Mouse (Mus musculus): ENCODE data around the gene Arl2. TPM values are rescaled to one million over a fixed set of nuclear protein-coding genes. Genes with fewer than 3 reads are reported as not detected.

The Arl2 gene
- total RNA-seq, 2 experiments from 2014 or later = 9.1 to 9.7 TPM

- ATAC-seq (ENCODE audit: poor library complexity, severe bottlenecking) = no peak
Observed at GRCm38 (mm10) chr19:6126789-6127580, 14.4 kb downstream of the Arl2 start.

- peak; percentile 22; the same call in 1 of the 2 replicates for ATAC-seq (ENCODE audit: poor library complexity, severe bottlenecking)
Observed at GRCm38 (mm10) chr19:6126289-6126688, 15.1 kb downstream of the Arl2 start.

- no peak for ATAC-seq (ENCODE audit: poor library complexity, severe bottlenecking)
Observed at GRCm38 (mm10) chr19:6124898-6125297, 16.4 kb downstream of the Arl2 start.

GRCm38 (mm10) chr19:6123330-6123729, 18.0 kb downstream of the Arl2 start:
- no peak for ATAC-seq (ENCODE audit: poor library complexity, severe bottlenecking)

- ATAC-seq (ENCODE audit: poor library complexity, severe bottlenecking) = no peak
Observed at GRCm38 (mm10) chr19:6121761-6122160, 19.6 kb downstream of the Arl2 start.

GRCm38 (mm10) chr19:6118677-6119185, 22.6 kb downstream of the Arl2 start:
- ATAC-seq (ENCODE audit: poor library complexity, severe bottlenecking) = peak; percentile 4; the same call in 1 of the 2 replicates

GRCm38 (mm10) chr19:6117986-6118676, 23.2 kb downstream of the Arl2 start, which contains the start of gene Sac3d1:
Sac3d1 (minus strand) TSS chr19:6118650.
- peak; percentile 92 for ATAC-seq (ENCODE audit: poor library complexity, severe bottlenecking)

GRCm38 (mm10) chr19:6117346-6117985, 23.9 kb downstream of the Arl2 start:
- no peak for ATAC-seq (ENCODE audit: poor library complexity, severe bottlenecking)

GRCm38 (mm10) chr19:6116113-6116850, 25.1 kb downstream of the Arl2 start:
- ATAC-seq (ENCODE audit: poor library complexity, severe bottlenecking) = no peak

- no peak for ATAC-seq (ENCODE audit: poor library complexity, severe bottlenecking)
Observed at GRCm38 (mm10) chr19:6113116-6113515, 28.2 kb downstream of the Arl2 start.

GRCm38 (mm10) chr19:6105586-6105985, 35.8 kb downstream of the Arl2 start, which contains the start of gene Naaladl1:
Naaladl1 (plus strand) TSS chr19:6105782.
- no peak for ATAC-seq (ENCODE audit: poor library complexity, severe bottlenecking)

GRCm38 (mm10) chr19:6104476-6104875, 36.9 kb downstream of the Arl2 start:
- ATAC-seq (ENCODE audit: poor library complexity, severe bottlenecking) = 0 out of 2 replicates have a peak, but pooled peaks have one; percentile 38

GRCm38 (mm10) chr19:6102169-6102853, 39.0 kb downstream of the Arl2 start:
- no peak for ATAC-seq (ENCODE audit: poor library complexity, severe bottlenecking)

GRCm38 (mm10) chr19:6101186-6101585, 40.2 kb downstream of the Arl2 start:
- ATAC-seq (ENCODE audit: poor library complexity, severe bottlenecking) = no peak

GRCm38 (mm10) chr19:6097847-6098246, 43.5 kb downstream of the Arl2 start:
- ATAC-seq (ENCODE audit: poor library complexity, severe bottlenecking) = peak; percentile 72

- no peak for ATAC-seq (ENCODE audit: poor library complexity, severe bottlenecking)
Observed at GRCm38 (mm10) chr19:6094119-6094518, 47.2 kb downstream of the Arl2 start, which contains the start of gene AC131692.1. AC131692.1 (plus strand) TSS chr19:6094419.

GRCm38 (mm10) chr19:6088841-6089240, 52.5 kb downstream of the Arl2 start:
- no peak for ATAC-seq (ENCODE audit: poor library complexity, severe bottlenecking)

GRCm38 (mm10) chr19:6085417-6085879, 55.9 kb downstream of the Arl2 start:
- peak; percentile 77 for ATAC-seq (ENCODE audit: poor library complexity, severe bottlenecking)

- peak; percentile 97 for ATAC-seq (ENCODE audit: poor library complexity, severe bottlenecking)
Observed at GRCm38 (mm10) chr19:6084478-6085248, 56.7 kb downstream of the Arl2 start, which contains the start of the genes Zfpl1 and Cdca5. Zfpl1 (minus strand) TSS chr19:6084956. Cdca5 (plus strand) TSS chr19:6084983.

All from megakaryocyte, adult 5-6 weeks (primary cell).